Mouse (Mus musculus) cortical plate, adult 2 months (tissue): Measurements from ENCODE around the gene Crk. TPM values are rescaled to one million over a fixed set of nuclear protein-coding genes. Genes with fewer than 3 reads are reported as not detected.

Experiments
- H3K27ac ChIP-seq: fragments of 200-500 bp; 2 replicates; pipeline ENCODE4 v1.5.1; 2012; ENCODE audit warnings: low read length, control low read depth, inconsistent platforms; ENCODE audit not compliant: insufficient read depth
- H3K4me1 ChIP-seq: fragments of 200-500 bp; 2 replicates; pipeline ENCODE4 v1.6.1; 2011; ENCODE audit warnings: low read length; ENCODE audit not compliant: control insufficient read depth, insufficient read depth
- H3K4me3 ChIP-seq: fragments of 200-500 bp; 2 replicates; pipeline ENCODE4 v1.5.1; 2011; ENCODE audit warnings: mild to moderate bottlenecking, low read length, control low read depth; ENCODE audit not compliant: insufficient read depth
- CTCF ChIP-seq: fragments of 200-500 bp; IDR thresholded peaks from 2 replicates; pipeline ENCODE4 v1.5.1; 2011; ENCODE audit warnings: mild to moderate bottlenecking, control low read depth, low read length; ENCODE audit not compliant: insufficient read depth; ENCODE audit errors: extremely low read depth
- POLR2A ChIP-seq: fragments of 200-500 bp; IDR thresholded peaks from 2 replicates; pipeline ENCODE4 v1.6.1; 2011; ENCODE audit warnings: mild to moderate bottlenecking, low read length, control low read depth; ENCODE audit not compliant: insufficient read depth; ENCODE audit errors: extremely low read depth
- polyA plus RNA-seq: library from polyadenylated mRNA; depleted of rRNA; stranded (reverse); fragments of >200 nt; gene quantifications from 2 replicates; pipeline ENCODE4 v1.2.3, GENCODE M21; 2012; rRNA removed

The Crk gene
- polyA plus RNA-seq, 1 experiment, result 82.5 TPM

- Histone ChIP-seq H3K27ac (no peak overlapping the region), H3K4me1 (peaks cover 13% of the 10 kb centered on the region), H3K4me3 (no peak overlapping the region; the same call in 1 of the 2 replicates)
- TF ChIP-seq POLR2A (no peak), CTCF (no peak)
Observed at GRCm38 (mm10) chr11:75735462-75736252, 56.6 kb downstream of the Crk start.

- Histone ChIP-seq H3K4me1 (peaks cover 13% of the 10 kb centered on the region), H3K27ac (no peak overlapping the region), H3K4me3 (no peak overlapping the region)
- TF ChIP-seq POLR2A (no peak), CTCF (no peak)
Observed at GRCm38 (mm10) chr11:75736978-75737377, 57.9 kb downstream of the Crk start.

GRCm38 (mm10) chr11:75737806-75738476, 58.9 kb downstream of the Crk start:
- H3K27ac ChIP-seq, result no peak overlapping the region
- H3K4me1 ChIP-seq, result peaks cover 13% of the 10 kb centered on the region
- H3K4me3 ChIP-seq, result no peak overlapping the region
- TF ChIP-seq POLR2A, result no peak
- no peak for TF ChIP-seq CTCF

GRCm38 (mm10) chr11:75738477-75738821, 59.4 kb downstream of the Crk start:
- H3K27ac ChIP-seq, result no peak overlapping the region
- TF ChIP-seq POLR2A (no peak), CTCF (no peak)
- no peak overlapping the region for H3K4me3 ChIP-seq
- H3K4me1 ChIP-seq, result peaks cover 13% of the 10 kb centered on the region

DNA sequence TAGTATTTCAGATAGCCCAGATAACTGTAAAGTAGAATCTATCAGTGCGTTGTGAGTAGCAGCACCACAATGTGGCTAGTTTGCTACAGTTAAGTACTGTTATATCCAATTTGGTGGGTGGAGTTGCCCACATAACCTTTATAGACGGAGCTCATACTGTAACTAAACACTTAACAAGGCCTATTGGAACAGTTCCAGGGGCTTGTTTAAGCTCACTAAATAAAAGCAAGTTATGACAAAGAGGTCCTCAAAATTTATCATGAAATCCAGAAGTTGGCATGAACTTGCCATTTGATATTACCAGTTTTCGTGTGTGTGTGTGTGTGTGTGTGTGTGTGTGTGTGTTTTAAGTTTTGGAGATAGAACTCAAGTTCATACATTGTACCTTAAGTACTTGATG, 61.1 kb downstream of the Crk start:
- Histone ChIP-seq H3K4me1 (peaks cover 12% of the 10 kb centered on the region), H3K4me3 (no peak overlapping the region), H3K27ac (no peak overlapping the region)
- TF ChIP-seq POLR2A (no peak), CTCF (no peak)

GRCm38 (mm10) chr11:75741615-75742014, 62.6 kb downstream of the Crk start:
- TF ChIP-seq CTCF (no peak), POLR2A (no peak)
- H3K4me1 ChIP-seq, result peaks cover 11% of the 10 kb centered on the region

GRCm38 (mm10) chr11:75744761-75745160, 65.7 kb downstream of the Crk start:
- Histone ChIP-seq H3K27ac (no peak overlapping the region), H3K4me3 (no peak overlapping the region), H3K4me1 (peaks cover 7% of the 10 kb centered on the region; the same call in 1 of the 2 replicates)
- TF ChIP-seq CTCF, result no peak
- no peak for TF ChIP-seq POLR2A

More at GRCm38 (mm10) chr11:75741615-75742014, 62.6 kb downstream of the Crk start:
- Histone ChIP-seq H3K4me3 (no peak overlapping the region), H3K27ac (no peak overlapping the region)

DNA sequence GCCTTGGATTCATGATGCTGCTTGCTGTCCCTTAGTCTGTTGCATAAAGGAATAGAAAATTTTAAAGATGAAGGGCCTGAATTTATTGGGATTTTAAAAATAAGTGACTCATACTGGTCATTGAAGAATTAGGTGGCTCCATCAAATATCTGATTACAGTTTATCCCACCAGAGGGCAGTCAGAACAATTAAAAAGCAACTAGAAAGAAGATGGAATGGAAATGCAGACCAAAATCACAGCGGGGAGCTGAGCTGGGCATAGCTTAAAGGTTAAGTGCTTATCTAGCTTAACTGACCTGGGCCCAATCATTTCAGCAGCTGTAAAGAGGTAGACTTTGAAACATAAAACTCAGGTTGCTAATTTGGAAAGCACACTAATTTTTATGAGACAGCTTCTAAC, 71.5 kb downstream of the Crk start:
- TF ChIP-seq POLR2A (no peak), CTCF (no peak)
- Histone ChIP-seq H3K4me1 (peaks cover 15% of the 10 kb centered on the region; the same call in 1 of the 2 replicates), H3K27ac (no peak overlapping the region), H3K4me3 (no peak overlapping the region)

DNA sequence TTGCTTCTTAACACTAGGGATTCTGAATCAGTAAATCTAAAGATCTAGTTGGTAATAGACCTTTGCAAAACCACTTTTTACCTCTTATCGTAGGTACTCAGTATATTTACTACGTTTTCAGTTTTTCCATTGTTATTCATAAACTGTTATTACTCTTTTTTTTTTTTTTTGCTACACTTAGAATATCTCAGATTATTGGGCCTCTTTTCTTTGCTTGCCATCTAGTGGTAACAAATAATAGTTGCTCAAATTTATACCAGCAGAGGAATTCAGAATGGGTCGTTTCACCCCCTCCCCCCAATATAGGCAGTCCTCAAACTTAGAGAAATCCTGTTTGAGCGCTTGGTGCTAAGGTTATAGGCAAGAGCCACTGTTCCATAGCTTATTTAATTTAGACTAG, 72.0 kb downstream of the Crk start:
- Histone ChIP-seq H3K4me3 (no peak overlapping the region), H3K27ac (no peak overlapping the region), H3K4me1 (peaks cover 15% of the 10 kb centered on the region; the same call in 1 of the 2 replicates)
- TF ChIP-seq CTCF (no peak), POLR2A (no peak)

Other genes with a start within 250 kb of the Crk start
- gene Serpinf2, start 239.7 kb upstream of the Crk start, polyA plus RNA-seq, result 0.15 and 0.26 TPM in 2 replicates
- 12.8 and 14.1 TPM in 2 replicates for gene Wdr81, start 224.5 kb upstream of the Crk start, polyA plus RNA-seq
- gene Tlcd2, start 217.5 kb upstream of the Crk start, polyA plus RNA-seq, result 0.89 and 1.3 TPM in 2 replicates
- 88.8 and 89.2 TPM in 2 replicates for gene Prpf8, start 192.4 kb upstream of the Crk start, polyA plus RNA-seq
- 2.8 TPM in 2 replicates for gene Rilp, start 169.2 kb upstream of the Crk start, polyA plus RNA-seq
- 2.7 and 3.2 TPM in 2 replicates for gene Scarf1, start 165.7 kb upstream of the Crk start, polyA plus RNA-seq
- gene Slc43a2, start 147.6 kb upstream of the Crk start, polyA plus RNA-seq, result 32.0 and 34.3 TPM in 2 replicates
- gene Pitpna, start 91.2 kb upstream of the Crk start, polyA plus RNA-seq, result 259 TPM in 2 replicates
- 66.1 and 68.9 TPM in 2 replicates for gene Inpp5k, start 48.3 kb upstream of the Crk start, polyA plus RNA-seq
- gene Myo1c, start 28.8 kb upstream of the Crk start, polyA plus RNA-seq, result 17.7 and 19.0 TPM in 2 replicates
- 955 and 987 TPM in 2 replicates for gene Ywhae, start 53.6 kb downstream of the Crk start, polyA plus RNA-seq
- 7.9 and 11.7 TPM in 2 replicates for gene Doc2b, start 116.8 kb downstream of the Crk start, polyA plus RNA-seq